Mouse (Mus musculus) spleen, embryonic (tissue): ENCODE measurements around the gene Gm21760.
"Not testable (repeated sequence)": the region's sequence is repeated elsewhere in the genome, so short reads cannot be mapped to it uniquely, and the experiment has no call there.

Source experiments
- CTCF ChIA-PET: fragments of 350-600 bp; sonication (Branson Sonifier 250); formaldehyde crosslinking; loops from one replicate; lab custom pipeline; 2022; lab: Charles Lee

Gm21760 gene

DNA sequence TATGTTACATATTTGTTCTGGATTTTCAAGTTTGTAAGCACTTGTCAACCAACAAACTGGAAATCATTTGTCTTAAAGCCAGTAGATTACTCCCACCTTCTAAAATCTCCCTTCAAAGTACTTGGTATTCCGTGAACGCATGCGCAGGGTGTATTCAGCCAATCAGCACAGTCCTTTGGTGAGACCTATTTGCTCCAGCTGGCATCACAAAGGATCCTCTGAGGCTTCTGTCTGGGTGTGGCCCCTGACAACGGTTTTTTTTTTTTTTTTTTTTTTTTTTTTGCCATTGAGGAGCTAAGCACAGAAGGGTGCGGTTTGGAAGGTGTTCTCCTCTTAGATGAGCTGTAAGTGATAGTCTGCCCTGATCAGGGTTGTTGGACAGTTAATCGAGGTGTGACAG is at the start of gene Gm21760:
Gm21760 (plus strand) TSS at position 301 of the 400 bp plus-strand sequence.
- CTCF ChIA-PET = not testable (repeated sequence)
